Mouse (Mus musculus) liver, embryonic 14.5 days (tissue): ENCODE measurements at regions not wholly inside any gene's neighbourhood (a gene's known extent, or its start where the extent isn't known, plus 50 kb on each side); places are given as distances from the start of the nearest gene placed in this dataset.

Source experiments
- ATAC-seq: fragments of 200-750 bp; cut with Nextera tagmentation; 2 replicates; pipeline ENCODE4 v1.8.0; 2017; ENCODE audit warnings: moderate number of reproducible peaks, mild to moderate bottlenecking, moderate library complexity; ENCODE audit not compliant: insufficient read depth
- DNase-seq, 3 experiments: peaks; one replicate each; pipeline ENCODE4 v3.0.0-alpha.2; 2012 to 2013; ENCODE audit warnings: low read depth in 3 of 3, low spot score in 3 of 3
- H3K27ac ChIP-seq: fragments of 300-500 bp; sonication (generic); 2 replicates; pipeline ENCODE4 v1.5.1; 2014; ENCODE audit warnings: moderate library complexity, mild to moderate bottlenecking, control low read depth, inconsistent platforms
- H3K27me3 ChIP-seq: fragments of 300-500 bp; sonication (generic); 2 replicates; pipeline ENCODE4 v1.6.1; 2014; ENCODE audit warnings: mild to moderate bottlenecking, low read length, moderate library complexity; ENCODE audit not compliant: control insufficient read depth, insufficient read depth
- H3K36me3 ChIP-seq: fragments of 300-500 bp; sonication (generic); replicated peaks from 2 replicates; pipeline ENCODE4 v1.6.1; 2014; ENCODE audit warnings: low read depth; ENCODE audit not compliant: control insufficient read depth, insufficient read depth
- H3K4me1 ChIP-seq, 2 experiments: fragments of 200-500 bp in 1 of 2; fragments of 300-500 bp in 1 of 2; sonication (generic) in 1 of 2; replicated peaks; 2 replicates each; pipeline ENCODE4 v1.6.1; 2012 to 2014; ENCODE audit warnings: antibody characterized with exemption in 1 of 2, inconsistent platforms in 1 of 2, low read length in 1 of 2; ENCODE audit not compliant: control insufficient read depth in 2 of 2, insufficient read depth in 2 of 2
- H3K4me2 ChIP-seq: fragments of 300-500 bp; sonication (generic); 2 replicates; pipeline ENCODE4 v1.6.1; 2014; ENCODE audit warnings: low read depth, mild to moderate bottlenecking, control low read depth, moderate library complexity
- H3K4me3 ChIP-seq, 2 experiments: fragments of 200-500 bp in 1 of 2; fragments of 300-500 bp in 1 of 2; sonication (generic) in 1 of 2; 2 replicates each; pipeline ENCODE4 v1.5.1; 2012 to 2014; ENCODE audit warnings: low read depth in 2 of 2, low read length in 2 of 2, mild to moderate bottlenecking in 2 of 2, control low read depth in 1 of 2, inconsistent platforms in 1 of 2, moderate library complexity in 1 of 2; ENCODE audit not compliant: insufficient read depth in 1 of 2
- H3K9ac ChIP-seq: fragments of 300-500 bp; sonication (generic); replicated peaks from 2 replicates; pipeline ENCODE4 v1.6.1; 2014; ENCODE audit warnings: mild to moderate bottlenecking, control low read depth, moderate library complexity
- H3K9me3 ChIP-seq: fragments of 300-500 bp; sonication (generic); 2 replicates; pipeline ENCODE4 v1.6.1; 2016; ENCODE audit warnings: low read length, mixed read lengths; ENCODE audit not compliant: control insufficient read depth
- CTCF ChIP-seq: IDR thresholded peaks from 2 replicates; pipeline ENCODE4 v1.5.1; 2016; ENCODE audit warnings: antibody characterized with exemption, low read depth, control low read depth
- EP300 ChIP-seq: IDR thresholded peaks from 2 replicates; pipeline ENCODE4 v1.6.1; 2016; ENCODE audit warnings: antibody characterized with exemption, low read depth
- WGBS: fragments of 180-500 bp; shearing (Covaris S2); extraction: QIAGEN DNeasy Blood & Tissue Kit; methylation state at CpG from one replicate; pipeline ENCODE4 v1.1.7; 2014; ENCODE audit not compliant: insufficient replicate concordance; 5-methylcytosine and 5-hydroxymethylcytosine counted together

- Histone ChIP-seq H3K9ac (no peak overlapping the region), H3K4me1 (no peaks in the 10 kb centered on the region), H3K4me2 (no peak overlapping the region), H3K27me3 (no peaks in the 10 kb centered on the region), H3K36me3 (no peaks in the 10 kb centered on the region), H3K4me3 (no peak overlapping the region), H3K27ac (no peak overlapping the region), H3K9me3 (no peaks in the 10 kb centered on the region)
- TF ChIP-seq CTCF (no peak), EP300 (no peak)
- WGBS, result 31% methylated on average over 1 of the region's 1 CpGs
- ATAC-seq, result no peak
- no peak for DNase-seq
Measured at GRCm38 (mm10) chr12:36945964-36946363, 162.4 kb upstream of the Meox2 start.

- no peaks in the 10 kb centered on the region for H3K9me3 ChIP-seq
- DNase-seq (no peak), ATAC-seq (no peak)
- TF ChIP-seq CTCF (no peak), EP300 (no peak)
- H3K4me1 ChIP-seq, result no peaks in the 10 kb centered on the region
- no peak overlapping the region for H3K27ac ChIP-seq
- no peaks in the 10 kb centered on the region for H3K36me3 ChIP-seq
- 81% methylated on average over 3 of the region's 3 CpGs for WGBS
- no peak overlapping the region for H3K9ac ChIP-seq
- H3K27me3 ChIP-seq, result no peaks in the 10 kb centered on the region
- no peak overlapping the region for H3K4me3 ChIP-seq
- no peak overlapping the region for H3K4me2 ChIP-seq
Measured at GRCm38 (mm10) chr12:36947902-36948301, 160.4 kb upstream of the Meox2 start.

- H3K4me2 ChIP-seq, result no peak overlapping the region
- TF ChIP-seq CTCF (no peak), EP300 (no peak)
- WGBS, result 64% methylated on average over 2 of the region's 2 CpGs
- H3K9ac ChIP-seq, result no peak overlapping the region
- no peak for DNase-seq
- H3K4me1 ChIP-seq, result no peaks in the 10 kb centered on the region
- no peak overlapping the region for H3K27ac ChIP-seq
- H3K27me3 ChIP-seq, result no peaks in the 10 kb centered on the region
- no peaks in the 10 kb centered on the region for H3K36me3 ChIP-seq
- H3K9me3 ChIP-seq, result no peaks in the 10 kb centered on the region
- H3K4me3 ChIP-seq, result no peak overlapping the region
- ATAC-seq, result no peak
Measured at GRCm38 (mm10) chr12:36949096-36949738, 159.1 kb upstream of the Meox2 start.

GRCm38 (mm10) chr12:36974432-36975094 is 133.8 kb upstream of the Meox2 start:
- Histone ChIP-seq H3K27ac (no peak overlapping the region), H3K4me1 (no peaks in the 10 kb centered on the region), H3K9ac (no peak overlapping the region), H3K27me3 (no peaks in the 10 kb centered on the region), H3K4me3 (no peak overlapping the region), H3K36me3 (no peaks in the 10 kb centered on the region), H3K4me2 (no peak overlapping the region), H3K9me3 (no peaks in the 10 kb centered on the region)
- TF ChIP-seq EP300 (no peak), CTCF (no peak)
- DNase-seq (no peak), ATAC-seq (no peak)
- 55% methylated on average over 3 of the region's 3 CpGs for WGBS

- no peaks in the 10 kb centered on the region for H3K4me1 ChIP-seq
- H3K9ac ChIP-seq, result no peak overlapping the region
- no peak overlapping the region for H3K4me2 ChIP-seq
- H3K27ac ChIP-seq, result no peak overlapping the region
- H3K9me3 ChIP-seq, result no peaks in the 10 kb centered on the region
- H3K36me3 ChIP-seq, result no peaks in the 10 kb centered on the region
- WGBS, result 29% methylated on average over 3 of the region's 3 CpGs
- DNase-seq, result no peak
- H3K27me3 ChIP-seq, result no peaks in the 10 kb centered on the region
- TF ChIP-seq EP300, result no peak
- no peak for TF ChIP-seq CTCF
- no peak for ATAC-seq
- H3K4me3 ChIP-seq, result no peak overlapping the region
Measured at GRCm38 (mm10) chr12:36977141-36977540, 131.2 kb upstream of the Meox2 start.
